Mouse (Mus musculus): ENCODE measurements around the gene Pld2.

DNA sequence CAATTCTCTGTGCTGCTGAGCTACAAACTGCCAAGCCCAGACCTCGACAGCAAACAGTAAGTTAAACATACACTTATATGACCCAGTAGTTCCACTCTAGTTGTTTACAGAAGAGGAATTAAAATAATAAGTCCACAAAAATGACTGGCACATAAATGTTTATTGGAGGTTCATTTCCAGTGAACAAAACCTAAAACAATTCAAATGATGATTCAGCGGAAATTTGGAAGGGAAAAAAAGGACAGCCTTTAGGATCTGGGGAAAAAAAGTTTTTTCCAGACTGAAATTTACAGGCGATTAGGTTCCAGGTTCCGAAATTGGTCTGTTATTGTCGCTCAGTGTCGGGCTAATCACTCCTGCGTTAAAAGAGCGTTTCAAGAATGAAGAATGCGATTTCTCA, 441 bp upstream of the Pld2 start:
- no peak for TF ChIP-seq CTCF (IDR thresholded peaks at IDR 0.05)
- no peak for TF ChIP-seq EP300 (IDR thresholded peaks at IDR 0.05)
